Mouse (Mus musculus): ENCODE measurements at regions not wholly inside any gene's neighbourhood (a gene's known extent, or its start where the extent isn't known, plus 50 kb on each side); places are given as distances from the start of the nearest gene placed in this dataset.

DNA sequence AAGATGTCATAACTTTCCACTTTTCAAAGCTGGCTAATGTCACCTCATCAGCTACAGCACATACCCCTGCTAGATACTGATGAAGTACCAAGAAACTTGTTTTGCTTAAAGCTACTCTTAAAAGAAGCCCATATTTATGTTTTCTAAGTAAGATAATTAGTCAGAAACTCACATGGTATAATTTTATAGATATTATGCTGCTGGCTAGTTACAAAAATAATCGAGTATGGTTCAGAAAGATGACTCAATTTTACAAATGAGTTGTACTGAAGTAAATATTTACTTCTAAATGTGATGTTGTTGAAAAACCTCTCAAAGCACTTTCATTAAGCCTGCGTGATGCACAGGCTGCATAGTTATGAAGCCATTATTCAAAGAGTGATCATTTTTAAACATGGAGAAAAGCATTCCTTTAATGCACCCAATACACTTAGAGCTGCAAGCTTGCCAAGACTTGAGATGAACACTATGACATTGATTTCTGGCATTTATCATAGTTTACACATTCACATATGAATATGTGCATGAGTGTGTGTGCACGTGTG lies 582.3 kb upstream of the Gm26657 start:
- Histone ChIP-seq H3K9me3 (ENCODE audit: low read length) (no peaks in the 10 kb centered on the region), H3K27me3 (ENCODE audit: insufficient read depth, low read length) (no peaks in the 10 kb centered on the region), H3K4me1 (replicated peaks; ENCODE audit: low read depth, low read length) (no peaks in the 10 kb centered on the region), H3K36me3 (ENCODE audit: insufficient read depth, low read length) (no peaks in the 10 kb centered on the region), H3K4me3 (replicated peaks; ENCODE audit: low read length) (no peak overlapping the region)
- TF ChIP-seq CTCF (conservative IDR thresholded peaks at IDR 0.05; ENCODE audit: low read length) (no peak), NANOG (IDR thresholded peaks at IDR 0.05; ENCODE audit: borderline replicate concordance, low read length) (no peak), POU5F1 (IDR thresholded peaks at IDR 0.05; ENCODE audit: borderline replicate concordance, low read length) (no peak)

DNA sequence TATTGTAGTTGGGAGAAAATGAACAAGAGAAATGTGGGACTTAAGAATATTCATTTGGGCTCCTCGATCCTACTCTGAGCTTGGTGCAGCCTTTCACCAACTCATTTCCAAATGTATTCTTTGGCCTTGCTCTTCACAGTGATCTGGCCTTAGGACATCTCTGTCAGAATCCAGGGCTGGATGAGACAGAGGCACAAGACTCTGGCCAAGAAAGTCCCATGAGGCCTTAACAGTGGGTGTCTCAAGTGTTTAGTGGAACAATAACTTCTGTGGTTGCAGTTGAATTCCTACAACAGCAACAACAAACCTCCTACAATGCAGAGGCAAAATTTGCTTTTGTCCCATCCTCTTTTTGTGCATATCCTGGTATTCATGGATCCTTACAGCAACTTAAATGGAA lies 589.2 kb upstream of the Gm26657 start:
- no peaks in the 10 kb centered on the region for H3K4me1 ChIP-seq (replicated peaks; ENCODE audit: low read depth, low read length)
- no peak overlapping the region for H3K4me3 ChIP-seq (replicated peaks; ENCODE audit: low read length)
- H3K9me3 ChIP-seq (ENCODE audit: low read length): no peaks in the 10 kb centered on the region
- no peak for TF ChIP-seq POU5F1 (IDR thresholded peaks at IDR 0.05; ENCODE audit: borderline replicate concordance, low read length)
- no peak for TF ChIP-seq NANOG (IDR thresholded peaks at IDR 0.05; ENCODE audit: borderline replicate concordance, low read length)
- TF ChIP-seq CTCF (conservative IDR thresholded peaks at IDR 0.05; ENCODE audit: low read length): no peak
- H3K36me3 ChIP-seq (ENCODE audit: insufficient read depth, low read length): no peaks in the 10 kb centered on the region
- H3K27me3 ChIP-seq (ENCODE audit: insufficient read depth, low read length): no peaks in the 10 kb centered on the region

DNA sequence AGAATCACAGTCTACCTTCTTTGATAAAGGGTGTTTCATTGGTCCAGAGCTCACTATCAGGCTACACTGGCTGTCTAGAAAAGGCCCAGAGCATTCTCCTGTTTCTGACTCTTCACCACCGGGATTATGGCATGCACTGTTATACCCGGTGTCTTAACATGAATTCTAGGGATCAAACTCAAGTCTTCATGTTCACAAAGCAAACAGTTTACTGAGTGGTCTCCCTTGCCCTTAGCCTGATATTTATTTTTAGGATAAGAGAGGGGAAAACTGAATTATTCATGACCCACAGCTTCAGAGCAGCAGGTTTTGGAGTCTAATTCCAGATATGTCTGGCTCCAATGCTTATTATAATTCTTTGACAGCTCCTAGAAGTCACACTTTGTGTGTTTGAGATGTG lies 596.0 kb upstream of the Gm26657 start:
- Histone ChIP-seq H3K4me1 (replicated peaks; ENCODE audit: low read depth, low read length) (no peaks in the 10 kb centered on the region), H3K4me3 (replicated peaks; ENCODE audit: low read length) (no peak overlapping the region), H3K9me3 (ENCODE audit: low read length) (peaks cover 15% of the 10 kb centered on the region; the same call in 1 of the 2 replicates), H3K36me3 (ENCODE audit: insufficient read depth, low read length) (no peaks in the 10 kb centered on the region), H3K27me3 (ENCODE audit: insufficient read depth, low read length) (no peaks in the 10 kb centered on the region)
- TF ChIP-seq POU5F1 (IDR thresholded peaks at IDR 0.05; ENCODE audit: borderline replicate concordance, low read length): no peak

DNA sequence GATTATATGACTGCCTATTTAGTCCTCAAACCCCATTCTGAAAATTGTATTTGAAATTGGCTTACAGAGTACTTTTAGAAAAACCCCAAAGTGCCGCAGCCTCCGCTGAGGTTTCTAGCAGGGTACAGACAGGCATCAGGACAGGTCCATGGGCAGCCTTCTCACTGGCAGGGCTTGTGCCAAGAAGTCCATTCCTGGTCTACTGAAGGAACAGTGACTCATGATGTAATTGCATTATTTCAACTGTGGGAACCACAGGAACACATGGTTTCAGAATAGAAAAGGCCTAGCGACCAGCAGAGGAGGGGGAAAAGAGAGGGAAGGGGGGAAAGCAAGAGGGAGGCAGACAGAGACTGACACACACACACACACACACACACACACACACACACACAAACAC lies 603.0 kb upstream of the Gm26657 start:
- Histone ChIP-seq H3K9me3 (ENCODE audit: low read length) (peaks cover 6% of the 10 kb centered on the region; the same call in 1 of the 2 replicates), H3K4me3 (replicated peaks; ENCODE audit: low read length) (no peak overlapping the region), H3K27me3 (ENCODE audit: insufficient read depth, low read length) (no peaks in the 10 kb centered on the region), H3K4me1 (replicated peaks; ENCODE audit: low read depth, low read length) (no peaks in the 10 kb centered on the region), H3K36me3 (ENCODE audit: insufficient read depth, low read length) (no peaks in the 10 kb centered on the region)
- TF ChIP-seq POU5F1 (IDR thresholded peaks at IDR 0.05; ENCODE audit: borderline replicate concordance, low read length) (no peak), CTCF (conservative IDR thresholded peaks at IDR 0.05; ENCODE audit: low read length) (no peak), NANOG (IDR thresholded peaks at IDR 0.05; ENCODE audit: borderline replicate concordance, low read length) (no peak)

DNA sequence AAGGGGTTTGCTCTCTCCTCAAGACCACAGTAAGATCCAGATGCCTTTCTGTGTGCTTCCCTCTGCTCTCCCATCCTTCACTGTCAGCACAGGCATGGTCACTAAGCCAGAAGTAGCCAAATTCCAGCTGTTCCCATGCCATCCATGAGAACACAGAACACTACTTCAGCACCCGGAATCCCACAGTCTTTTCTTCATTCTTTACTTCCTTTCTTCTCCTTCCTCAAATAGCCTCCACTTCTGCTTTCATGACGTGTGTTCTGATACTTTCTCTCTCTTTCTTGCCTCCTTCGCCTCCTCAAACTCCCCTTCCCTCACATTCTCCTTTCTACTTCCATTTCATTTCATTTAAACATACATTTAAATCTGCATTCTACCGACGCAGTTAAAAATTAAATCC lies 602.1 kb upstream of the Klf4 start:
- H3K27me3 ChIP-seq (ENCODE audit: insufficient read depth, low read length): no peaks in the 10 kb centered on the region
- H3K4me3 ChIP-seq (replicated peaks; ENCODE audit: low read length): no peak overlapping the region
- H3K36me3 ChIP-seq (ENCODE audit: insufficient read depth, low read length): no peaks in the 10 kb centered on the region
- no peaks in the 10 kb centered on the region for H3K9me3 ChIP-seq (ENCODE audit: low read length)
- no peak for TF ChIP-seq NANOG (IDR thresholded peaks at IDR 0.05; ENCODE audit: borderline replicate concordance, low read length)
- no peak for TF ChIP-seq CTCF (conservative IDR thresholded peaks at IDR 0.05; ENCODE audit: low read length)
- no peak for TF ChIP-seq POU5F1 (IDR thresholded peaks at IDR 0.05; ENCODE audit: borderline replicate concordance, low read length)
- no peaks in the 10 kb centered on the region for H3K4me1 ChIP-seq (replicated peaks; ENCODE audit: low read depth, low read length)

DNA sequence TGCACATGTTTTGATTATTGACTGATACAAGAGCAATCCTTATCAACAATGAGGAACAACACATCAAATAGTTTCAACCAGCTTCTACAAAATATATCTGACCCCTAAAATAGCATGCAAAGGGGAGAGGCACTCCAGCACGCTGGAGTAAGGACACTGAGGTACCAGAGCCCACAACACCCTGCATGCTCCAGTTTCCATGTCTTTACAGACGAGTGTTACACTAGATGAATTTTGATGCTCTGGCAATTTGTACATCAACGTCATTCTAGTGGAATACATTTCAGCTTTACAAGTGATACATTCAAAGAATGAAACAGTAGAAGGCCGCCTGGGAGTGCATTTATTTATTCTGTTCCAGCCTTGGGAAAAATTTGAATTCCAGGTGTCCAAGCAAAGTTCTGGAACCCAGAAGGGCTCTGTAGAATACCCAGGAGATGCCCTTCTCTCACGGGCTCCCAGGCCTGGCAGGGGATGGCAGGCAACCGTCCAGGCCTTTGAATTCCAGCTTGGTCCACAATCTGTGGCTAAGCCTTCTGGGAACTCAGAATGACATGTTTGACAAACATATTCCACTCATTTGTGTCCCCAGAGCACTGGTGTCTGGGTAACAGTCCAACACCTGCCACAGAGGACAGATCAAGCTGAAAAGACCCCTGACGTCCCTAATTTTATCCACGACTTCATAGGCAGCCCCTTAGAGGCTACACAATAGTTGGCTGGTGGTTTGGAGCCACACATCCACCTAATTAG lies 595.6 kb upstream of the Klf4 start:
- Histone ChIP-seq H3K36me3 (ENCODE audit: insufficient read depth, low read length) (no peaks in the 10 kb centered on the region), H3K27me3 (ENCODE audit: insufficient read depth, low read length) (no peaks in the 10 kb centered on the region), H3K4me1 (replicated peaks; ENCODE audit: low read depth, low read length) (no peaks in the 10 kb centered on the region), H3K9me3 (ENCODE audit: low read length) (peaks cover 5% of the 10 kb centered on the region), H3K4me3 (replicated peaks; ENCODE audit: low read length) (no peak overlapping the region)
- no peak for TF ChIP-seq CTCF (conservative IDR thresholded peaks at IDR 0.05; ENCODE audit: low read length)
- TF ChIP-seq POU5F1 (IDR thresholded peaks at IDR 0.05; ENCODE audit: borderline replicate concordance, low read length): no peak
- TF ChIP-seq NANOG (IDR thresholded peaks at IDR 0.05; ENCODE audit: borderline replicate concordance, low read length): no peak

DNA sequence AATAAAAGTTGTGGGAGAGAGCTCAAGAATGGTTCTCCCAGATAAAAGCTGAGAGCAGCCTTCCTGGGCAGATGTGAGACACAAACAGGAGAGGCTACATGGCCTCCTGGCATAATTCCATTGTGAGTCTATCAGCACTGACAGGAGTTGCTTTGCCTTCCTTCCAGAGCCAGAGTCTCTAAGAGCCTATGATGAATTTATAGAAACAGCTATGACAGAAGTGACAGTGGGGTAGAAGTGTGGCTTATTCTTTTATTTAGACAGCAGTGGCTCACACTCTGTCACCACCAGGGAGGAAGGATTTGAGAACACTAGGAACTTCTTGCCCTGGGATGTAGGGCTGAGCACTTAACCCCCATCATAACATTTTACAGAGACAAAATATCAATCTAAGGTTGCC lies 592.2 kb upstream of the Klf4 start:
- H3K4me3 ChIP-seq (replicated peaks; ENCODE audit: low read length): no peak overlapping the region

DNA sequence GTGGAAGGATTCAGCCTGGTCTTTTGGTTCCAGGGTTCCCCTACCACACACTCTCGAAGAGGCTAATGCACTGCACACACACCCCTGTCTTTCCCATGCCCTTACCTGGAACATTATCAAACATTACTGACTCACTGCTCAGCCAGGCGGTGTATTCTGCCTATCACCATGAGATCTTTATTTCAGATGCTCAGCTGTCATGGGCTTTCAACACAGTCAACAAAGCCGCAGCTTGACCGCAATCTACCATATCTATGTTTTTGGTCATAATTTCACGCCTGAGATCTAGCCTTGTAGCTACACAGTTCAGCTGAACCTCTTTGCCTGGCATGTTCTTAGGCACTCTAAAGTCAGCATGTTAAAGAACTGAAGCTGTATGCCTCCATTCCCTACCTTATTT lies 589.9 kb upstream of the Klf4 start:
- Histone ChIP-seq H3K9me3 (ENCODE audit: low read length) (peaks cover 25% of the 10 kb centered on the region), H3K4me3 (replicated peaks; ENCODE audit: low read length) (no peak overlapping the region), H3K4me1 (replicated peaks; ENCODE audit: low read depth, low read length) (no peaks in the 10 kb centered on the region), H3K36me3 (ENCODE audit: insufficient read depth, low read length) (no peaks in the 10 kb centered on the region), H3K27me3 (ENCODE audit: insufficient read depth, low read length) (no peaks in the 10 kb centered on the region)
- TF ChIP-seq POU5F1 (IDR thresholded peaks at IDR 0.05; ENCODE audit: borderline replicate concordance, low read length): no peak
- no peak for TF ChIP-seq CTCF (conservative IDR thresholded peaks at IDR 0.05; ENCODE audit: low read length)
- TF ChIP-seq NANOG (IDR thresholded peaks at IDR 0.05; ENCODE audit: borderline replicate concordance, low read length): no peak

More for the DNA sequence above, 592.2 kb upstream of the Klf4 start:
- H3K36me3 ChIP-seq (ENCODE audit: insufficient read depth, low read length): no peaks in the 10 kb centered on the region
- no peaks in the 10 kb centered on the region for H3K27me3 ChIP-seq (ENCODE audit: insufficient read depth, low read length)
- no peaks in the 10 kb centered on the region for H3K4me1 ChIP-seq (replicated peaks; ENCODE audit: low read depth, low read length)
- TF ChIP-seq POU5F1 (IDR thresholded peaks at IDR 0.05; ENCODE audit: borderline replicate concordance, low read length) (no peak), NANOG (IDR thresholded peaks at IDR 0.05; ENCODE audit: borderline replicate concordance, low read length) (no peak), CTCF (conservative IDR thresholded peaks at IDR 0.05; ENCODE audit: low read length) (no peak)
- H3K9me3 ChIP-seq (ENCODE audit: low read length): peaks cover 25% of the 10 kb centered on the region

DNA sequence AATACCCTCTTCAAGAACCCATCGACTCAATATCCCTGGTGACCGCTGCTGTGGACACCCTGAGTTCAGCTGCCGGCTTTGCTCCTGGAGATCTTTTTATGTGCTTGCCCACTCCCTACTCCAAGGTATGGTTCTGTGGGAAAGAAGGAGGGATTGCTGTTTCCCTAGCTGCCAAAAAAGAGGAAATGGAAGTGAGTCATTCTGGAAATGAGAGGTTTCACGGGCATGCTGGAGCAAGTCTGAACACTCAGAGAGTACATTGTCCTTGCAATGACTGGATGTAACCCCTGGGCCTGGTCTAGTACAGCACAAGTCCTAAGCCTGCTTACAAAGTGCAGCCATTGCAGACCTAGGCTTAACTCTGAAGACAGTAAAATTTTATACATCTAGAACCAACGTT lies 589.4 kb upstream of the Klf4 start:
- Histone ChIP-seq H3K4me1 (replicated peaks; ENCODE audit: low read depth, low read length) (no peaks in the 10 kb centered on the region), H3K27me3 (ENCODE audit: insufficient read depth, low read length) (no peaks in the 10 kb centered on the region), H3K9me3 (ENCODE audit: low read length) (peaks cover 25% of the 10 kb centered on the region), H3K4me3 (replicated peaks; ENCODE audit: low read length) (no peak overlapping the region), H3K36me3 (ENCODE audit: insufficient read depth, low read length) (no peaks in the 10 kb centered on the region)
- TF ChIP-seq POU5F1 (IDR thresholded peaks at IDR 0.05; ENCODE audit: borderline replicate concordance, low read length) (no peak), NANOG (IDR thresholded peaks at IDR 0.05; ENCODE audit: borderline replicate concordance, low read length) (no peak), CTCF (conservative IDR thresholded peaks at IDR 0.05; ENCODE audit: low read length) (no peak)

All from E14TG2a.4 (cell line).